Mouse (Mus musculus) kidney, adult 18-20 months (tissue): ENCODE results near the gene Gcsh.
A peak's percentile ranks its signal among the peaks of the same experiment; 100 is the strongest.

Experiments used
- DNase-seq: peaks from one replicate; pipeline ENCODE4 v3.0.0; 2021

Gcsh gene

GRCm38 (mm10) chr8:116993095-116993867 lies at the start of gene Gcsh:
Gene Gcsh (minus strand): TSS chr8:116993537.
- peak; percentile 99 for DNase-seq

- no peak for DNase-seq
Observed at GRCm38 (mm10) chr8:117039843-117040242, 46.5 kb upstream of the Gcsh start.

DNA sequence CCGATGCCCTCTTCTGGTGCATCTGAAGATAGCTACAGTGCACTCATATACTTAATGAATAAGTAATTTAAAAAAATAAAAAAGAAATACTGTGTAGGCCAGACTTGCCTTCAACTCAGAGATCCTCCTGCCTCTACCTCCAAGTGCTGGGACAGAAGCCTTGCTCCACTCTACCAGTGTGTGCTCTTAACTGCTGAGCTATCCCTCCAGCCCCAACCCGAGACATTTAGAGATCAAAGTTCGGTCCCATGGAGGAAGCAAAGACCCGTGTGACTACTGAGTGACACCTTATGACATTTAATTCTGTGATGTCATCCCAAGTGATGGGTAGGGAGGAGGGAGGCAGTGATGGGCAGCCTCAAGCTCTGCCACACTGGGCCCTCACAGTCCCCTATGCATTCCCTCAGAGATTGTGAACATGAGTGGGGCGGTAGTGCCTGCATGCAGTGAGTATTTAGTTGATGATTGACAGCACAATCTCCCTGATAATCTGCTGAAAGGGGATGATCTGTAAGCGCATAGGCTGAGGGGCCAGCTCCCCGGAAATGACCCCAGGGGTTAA lies 44.1 kb upstream of the Gcsh start:
- no peak for DNase-seq

- DNase-seq = no peak
Observed at GRCm38 (mm10) chr8:117033393-117033792, 40.1 kb upstream of the Gcsh start.

- DNase-seq = no peak
Observed at GRCm38 (mm10) chr8:117032609-117033008, 39.3 kb upstream of the Gcsh start.

- DNase-seq = no peak
Observed at GRCm38 (mm10) chr8:117031476-117031875, 38.1 kb upstream of the Gcsh start.

DNA sequence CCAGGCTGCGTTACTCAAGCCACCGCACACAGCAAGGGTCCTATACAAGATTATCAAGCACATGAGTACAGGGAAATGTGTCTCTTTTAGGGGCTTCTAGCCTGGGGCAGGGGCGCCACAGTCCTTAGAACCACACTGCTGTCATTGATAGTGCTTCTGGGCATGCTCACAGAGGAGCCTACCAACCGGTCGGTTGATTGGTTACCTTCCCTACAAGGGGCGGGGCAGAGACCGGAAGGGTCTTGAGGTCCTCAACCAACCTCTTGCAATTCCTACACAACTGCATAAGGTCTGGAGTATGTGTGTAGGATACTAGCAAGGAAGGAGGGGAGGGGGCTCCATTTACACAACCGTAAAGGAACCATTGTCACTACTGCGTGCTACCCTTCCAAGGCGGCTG lies 35.3 kb upstream of the Gcsh start:
- no peak for DNase-seq

DNA sequence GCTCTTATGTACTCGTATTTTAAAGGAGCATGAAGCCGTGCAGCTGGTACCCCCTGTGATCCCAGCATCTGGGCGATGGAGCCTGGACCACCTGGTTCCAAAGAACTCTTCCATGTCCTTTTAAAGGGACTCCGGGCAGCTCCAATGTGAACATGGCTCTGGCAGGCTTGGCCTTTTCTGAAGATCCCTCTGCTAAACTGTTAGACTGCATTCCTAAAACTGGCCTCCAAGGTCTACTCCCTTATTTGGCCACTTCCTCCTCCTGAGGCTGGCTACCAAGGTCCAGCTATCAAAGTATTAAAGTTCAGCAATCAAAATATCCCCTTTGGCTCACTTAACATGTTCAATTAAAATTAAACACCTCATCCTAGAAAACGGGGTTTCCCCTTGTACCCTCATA lies 34.3 kb upstream of the Gcsh start:
- DNase-seq = no peak

GRCm38 (mm10) chr8:117022297-117022993 lies 29.1 kb upstream of the Gcsh start:
- no peak for DNase-seq

- DNase-seq = no peak
Observed at GRCm38 (mm10) chr8:117019323-117020275, 26.3 kb upstream of the Gcsh start.

DNA sequence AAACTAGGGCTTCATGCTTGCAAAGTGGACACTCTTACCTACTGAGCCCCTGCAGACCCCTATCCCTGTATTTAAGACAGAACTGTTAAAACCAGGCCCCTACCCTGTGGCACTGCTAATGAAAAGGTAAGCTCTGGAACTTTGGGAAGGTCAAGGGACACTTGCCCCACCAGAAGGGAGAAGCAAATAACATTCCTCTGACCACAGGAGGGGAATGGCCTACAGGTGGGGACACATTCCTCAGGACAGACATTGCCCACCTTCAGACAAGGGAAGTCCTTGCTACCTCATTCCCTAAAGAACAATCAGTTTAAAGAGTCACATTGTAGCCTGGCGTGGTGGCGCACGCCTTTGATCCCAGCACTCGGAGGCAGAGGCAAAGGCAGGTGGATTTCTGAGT lies 24.6 kb upstream of the Gcsh start:
- DNase-seq = no peak

- DNase-seq = no peak
Observed at GRCm38 (mm10) chr8:117017006-117017405, 23.7 kb upstream of the Gcsh start.

DNA sequence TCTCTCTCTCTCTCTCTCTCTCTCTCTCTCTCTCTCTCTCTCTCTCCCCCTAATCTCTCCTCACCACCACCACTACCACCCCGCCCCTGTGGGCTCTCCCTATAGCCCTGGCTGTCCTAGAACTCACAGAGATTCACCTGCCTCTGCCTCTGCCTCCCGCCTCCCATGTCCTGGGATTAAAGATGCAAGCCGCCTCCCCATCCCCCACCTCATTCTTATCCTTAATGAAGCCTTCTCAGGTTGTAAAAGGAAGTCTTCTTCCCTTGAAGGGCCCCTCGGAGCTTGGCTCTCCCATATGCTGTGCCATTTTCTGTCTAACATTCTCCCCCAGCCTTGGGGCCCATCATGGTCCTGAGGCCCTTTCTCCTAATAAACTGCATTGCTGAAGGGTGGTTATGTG lies 22.3 kb upstream of the Gcsh start:
- no peak for DNase-seq

GRCm38 (mm10) chr8:117011366-117011765 lies 18.0 kb upstream of the Gcsh start:
- no peak for DNase-seq

DNA sequence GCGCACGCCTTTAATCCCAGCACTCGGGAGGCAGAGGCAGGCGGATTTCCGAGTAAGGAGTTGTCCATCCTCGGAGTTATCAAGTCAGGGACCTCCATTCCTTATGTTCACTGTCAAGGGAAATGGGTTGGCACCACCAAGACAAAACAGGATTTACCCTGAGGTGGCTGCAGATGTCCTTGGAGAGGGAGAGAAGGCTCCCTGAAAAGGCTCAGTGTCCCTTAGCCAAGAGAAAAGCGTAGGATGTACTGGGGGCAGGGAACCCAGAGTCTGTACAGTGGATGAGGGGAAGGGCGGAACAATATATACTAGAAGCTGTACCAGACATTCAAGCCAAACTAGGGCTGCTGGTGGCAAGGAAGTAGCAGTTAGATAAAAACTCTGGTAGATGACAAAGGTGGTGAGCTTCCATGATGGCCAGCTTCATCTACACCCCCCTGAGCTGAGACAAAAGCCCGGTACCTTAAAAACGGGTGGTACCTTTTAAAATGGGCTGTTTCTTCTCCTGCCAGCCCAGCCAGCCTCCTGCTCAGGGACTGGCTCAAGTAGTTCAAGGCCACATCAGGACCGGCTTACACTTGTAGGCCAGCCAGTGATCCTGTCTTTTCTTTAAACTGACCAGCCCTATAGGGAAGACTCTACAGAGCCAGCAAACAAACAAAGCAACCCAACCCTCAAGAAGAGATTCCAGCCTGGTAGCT lies 829 bp upstream of the Gcsh start:
- DNase-seq = no peak

DNA sequence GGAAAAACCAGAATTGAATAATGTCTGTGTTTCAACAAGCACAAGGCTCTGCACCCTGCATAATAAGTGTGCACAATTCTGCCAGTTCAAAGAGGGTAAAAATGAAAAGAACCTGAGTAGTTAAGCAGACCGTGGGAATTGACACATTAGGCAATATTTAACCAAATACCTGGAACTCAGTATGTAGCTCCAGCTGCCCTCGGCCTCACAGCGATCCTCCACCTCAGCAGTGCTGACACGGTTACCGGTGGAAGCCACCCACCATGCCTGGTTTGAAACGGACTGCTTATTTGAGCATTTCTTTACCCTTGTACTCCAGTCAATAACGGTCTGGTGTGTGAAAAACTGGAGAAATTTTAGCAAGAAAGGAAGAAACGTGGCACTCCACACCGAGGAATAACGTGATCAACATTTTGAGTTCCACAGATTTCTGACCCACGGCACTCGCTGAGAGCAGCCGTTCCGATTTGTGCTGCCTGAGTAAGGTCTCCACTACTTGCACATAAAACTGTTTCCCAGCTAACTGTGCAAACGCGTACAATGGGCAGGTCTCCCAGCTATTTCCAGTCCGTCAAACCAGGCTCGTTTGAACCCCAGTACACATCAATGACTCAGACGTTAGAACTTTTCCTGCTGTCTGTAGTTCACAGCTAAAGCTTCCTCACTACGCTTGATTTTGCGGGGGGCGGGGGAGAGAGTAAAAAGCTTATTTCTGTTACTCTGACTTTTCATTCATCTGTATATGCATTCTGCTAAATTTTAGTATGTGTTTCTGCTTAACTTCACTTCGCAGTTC lies 963 bp downstream of the Gcsh start:
- DNase-seq = peak; percentile 70

GRCm38 (mm10) chr8:116991241-116991640 lies 2.1 kb downstream of the Gcsh start:
- DNase-seq = peak; percentile 32

GRCm38 (mm10) chr8:116989842-116990241 lies 3.5 kb downstream of the Gcsh start:
- no peak for DNase-seq

DNA sequence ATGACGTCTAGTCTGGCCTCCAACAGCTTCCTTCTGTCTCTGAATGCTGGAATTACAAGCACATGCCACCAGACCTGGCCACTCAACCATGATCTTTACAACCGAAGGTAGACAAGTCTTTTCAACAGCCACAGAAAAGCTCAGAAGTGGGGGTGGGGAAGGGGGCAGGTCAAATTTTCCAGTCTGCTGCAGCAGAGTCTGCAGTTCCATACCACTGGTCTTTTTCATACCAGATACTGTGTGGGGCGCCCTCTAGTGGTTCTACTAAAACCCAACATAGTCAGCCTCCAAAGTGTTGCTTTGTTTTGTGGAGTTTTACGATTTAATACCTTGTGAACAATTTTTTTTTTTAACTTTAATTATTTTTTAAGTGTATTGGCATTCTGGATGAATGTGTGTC lies 13.2 kb downstream of the Gcsh start:
- DNase-seq = peak; percentile 55

- peak; percentile 100 for DNase-seq
Observed at GRCm38 (mm10) chr8:116978631-116979256, 14.6 kb downstream of the Gcsh start, which contains the start of gene 1700030J22Rik. Gene 1700030J22Rik (minus strand): TSS chr8:116978959.

DNA sequence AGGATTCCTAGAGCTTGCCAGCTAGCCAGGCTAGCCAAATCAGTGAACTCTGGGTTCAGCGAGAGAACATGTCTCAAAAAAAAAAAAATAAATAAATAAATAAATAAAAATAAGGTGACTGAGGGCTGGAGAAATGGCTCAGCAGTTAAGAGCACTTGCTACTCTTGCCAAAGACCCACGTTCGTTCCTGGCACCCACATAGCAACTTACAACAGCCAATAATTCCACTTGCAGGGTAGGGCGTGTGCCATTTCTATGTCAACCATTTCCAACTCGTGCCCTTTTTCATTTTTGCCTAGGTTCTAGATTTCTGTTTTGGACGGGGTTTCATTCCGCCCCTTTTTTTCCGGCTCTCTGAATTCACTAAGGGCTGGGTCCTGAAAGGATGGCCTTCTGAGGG lies 15.3 kb downstream of the Gcsh start:
- DNase-seq = no peak
